31 mouse cellular contexts compared by ENCODE assay signal in the genomic region with DNA sequence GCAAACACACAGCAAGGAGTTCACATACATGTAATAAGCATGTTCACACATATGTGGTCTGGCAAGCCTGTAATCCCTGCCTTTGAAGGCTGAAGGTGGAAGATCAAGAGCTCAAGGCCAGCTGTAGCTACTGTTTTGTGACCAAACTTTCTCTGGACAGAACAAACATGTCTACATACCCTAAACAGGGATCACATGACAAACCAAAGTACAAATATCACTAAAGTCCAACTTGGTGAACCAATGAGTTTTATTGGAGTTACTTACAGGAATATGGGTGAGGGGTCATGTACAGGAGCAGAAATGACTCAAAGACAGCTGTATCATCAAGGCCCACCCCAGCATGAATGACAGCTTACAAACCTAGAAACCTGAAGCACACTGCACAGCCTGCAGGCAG. TPM values are rescaled to one million over a fixed set of nuclear protein-coding genes. Genes with fewer than 3 reads are reported as not detected.
A peak's percentile ranks its signal among the peaks of the same experiment; 100 is the strongest.
DNase-seq lines count a peak whose midpoint lies in the region; ATAC-seq and TF ChIP-seq lines count a peak whose summit lies in the region.
"Had no signal": no experiment of that assay in that cellular context is flagged by ENCODE, and none has a peak within 500 bp of the region (broad histone marks: within the 10 kb centered on the region; RNA-seq: fewer than 3 reads in every experiment).

No protein-coding gene starts in this region.

- TF ChIP-seq POLR2A in liver, adult 2 months (IDR thresholded peaks at IDR 0.05; ENCODE audit: extremely low read depth, insufficient read depth, low read length) = no peak
- no peak for TF ChIP-seq POLR2A in bone marrow macrophage, adult 2 months (IDR thresholded peaks at IDR 0.05; ENCODE audit: borderline replicate concordance, low read depth, low read length)

- TF ChIP-seq CTCF in liver, adult 2 months (IDR thresholded peaks at IDR 0.05; ENCODE audit: low read depth, low read length) = no peak
- TF ChIP-seq CTCF in bone marrow macrophage, adult 2 months (IDR thresholded peaks at IDR 0.05; ENCODE audit: low read depth, low read length) = no peak

- H3K36me3 ChIP-seq in liver, adult 2 months (ENCODE audit: control insufficient read depth, insufficient read depth, low read length) = no peaks in the 10 kb centered on the region
- H3K36me3 ChIP-seq in liver, embryonic 11.5 days (ENCODE audit: control insufficient read depth, insufficient read depth, low read length) = no peaks in the 10 kb centered on the region
- H3K36me3 ChIP-seq: forebrain, embryonic 10.5 days; heart, embryonic 10.5 days; heart, embryonic 13.5 days; hindbrain, embryonic 15.5 days had no signal

- peak overlapping the region; percentile 27 for H3K27ac ChIP-seq in liver, adult 2 months (replicated peaks; ENCODE audit: insufficient read depth, low read depth, low read length)
- no peak overlapping the region for H3K27ac ChIP-seq in liver, embryonic 11.5 days (ENCODE audit: low read depth, low read length)
- peak overlapping the region; percentile 65 for H3K27ac ChIP-seq in bone marrow macrophage, adult 2 months (ENCODE audit: insufficient read depth, low read depth, low read length)
- H3K27ac ChIP-seq in brown adipose tissue, adult 24 weeks (replicated peaks; ENCODE audit: low read depth, low read length) = peak overlapping the region; percentile 5; the same call in 1 of the 2 replicates
- H3K27ac ChIP-seq: forebrain, embryonic 10.5 days; forebrain, embryonic 13.5 days; heart, adult 2 months; heart, embryonic 10.5 days; heart, embryonic 13.5 days; hindbrain, embryonic 15.5 days had no signal

- peak; percentile 57 for DNase-seq in liver, adult 2 months (ENCODE audit: extremely low read depth, low read depth, low spot score)
- no peak for DNase-seq in liver, embryonic 11.5 days (ENCODE audit: low spot score)
- DNase-seq in cerebellum, adult 11-12 months = no peak
- no peak for DNase-seq in embryo, embryonic 9.5 days (ENCODE audit: extremely low spot score)
- DNase-seq: adrenal gland, adult 8-10 months; adrenal gland, postnatal 25 days; cerebellum, adult 11 months; cerebellum, adult 8-10 months; cerebellum, postnatal 10 days; cerebellum, postnatal 36 days; embryo, embryonic 11 days; gastrocnemius, postnatal 10 days; gastrocnemius, postnatal 36 days; heart, adult 2 months; heart, postnatal 14 days; heart, postnatal 4 days had no signal

- no peaks in the 10 kb centered on the region for H3K27me3 ChIP-seq in liver, adult 2 months (ENCODE audit: control insufficient read depth, insufficient read depth, low read length)
- no peaks in the 10 kb centered on the region for H3K27me3 ChIP-seq in liver, embryonic 11.5 days (replicated peaks; ENCODE audit: control insufficient read depth, insufficient read depth, low read length)
- H3K27me3 ChIP-seq: forebrain, embryonic 13.5 days; heart, embryonic 13.5 days; hindbrain, embryonic 15.5 days had no signal

- ATAC-seq in liver, embryonic 11.5 days (replicated peaks; ENCODE audit: low FRiP score) = no peak
- ATAC-seq: activated CD4-positive, CD25-positive, alpha-beta regulatory T cell, adult 4 months; CD4-positive, CD25-positive, alpha-beta regulatory T cell, adult 4 months; forebrain, embryonic 13.5 days; forebrain, embryonic 16.5 days had no signal

- H3K4me3 ChIP-seq in liver, adult 2 months (ENCODE audit: insufficient read depth, low read depth, low read length) = no peak overlapping the region
- H3K4me3 ChIP-seq in liver, embryonic 11.5 days (ENCODE audit: low read depth, low read length) = no peak overlapping the region
- H3K4me3 ChIP-seq in bone marrow macrophage, adult 2 months (ENCODE audit: insufficient read depth, low read length) = no peak overlapping the region
- H3K4me3 ChIP-seq in brown adipose tissue, adult 24 weeks (ENCODE audit: insufficient read depth, low read depth, low read length) = no peak overlapping the region
- H3K4me3 ChIP-seq: forebrain, embryonic 10.5 days; forebrain, embryonic 13.5 days; heart, adult 2 months; heart, embryonic 10.5 days; heart, embryonic 13.5 days; hindbrain, embryonic 15.5 days had no signal

- H3K9me3 ChIP-seq in liver, embryonic 11.5 days (ENCODE audit: control insufficient read depth, low read length) = no peaks in the 10 kb centered on the region
- H3K9me3 ChIP-seq: forebrain, embryonic 10.5 days; forebrain, embryonic 13.5 days; heart, embryonic 10.5 days; heart, embryonic 13.5 days; hindbrain, embryonic 15.5 days had no signal

- no peak overlapping the region for H3K4me2 ChIP-seq in liver, embryonic 11.5 days
- H3K4me2 ChIP-seq: forebrain, embryonic 13.5 days; heart, embryonic 13.5 days; hindbrain, embryonic 15.5 days had no signal

- H3K4me1 ChIP-seq in liver, adult 2 months (ENCODE audit: control insufficient read depth, insufficient read depth, low read length) = peaks cover 2% of the 10 kb centered on the region; the same call in 1 of the 2 replicates
- H3K4me1 ChIP-seq in liver, embryonic 11.5 days (replicated peaks; ENCODE audit: control insufficient read depth, insufficient read depth, low read length) = no peaks in the 10 kb centered on the region
- peaks cover 6% of the 10 kb centered on the region; the same call in 1 of the 2 replicates for H3K4me1 ChIP-seq in bone marrow macrophage, adult 2 months (ENCODE audit: control insufficient read depth, insufficient read depth, low read length)
- no peaks in the 10 kb centered on the region for H3K4me1 ChIP-seq in brown adipose tissue, adult 24 weeks (ENCODE audit: control insufficient read depth, insufficient read depth, insufficient read length, low read length)
- H3K4me1 ChIP-seq: heart, embryonic 10.5 days; heart, embryonic 13.5 days; hindbrain, embryonic 15.5 days had no signal

- H3K9ac ChIP-seq in liver, adult 2 months (ENCODE audit: low read depth, low read length) = no peak overlapping the region
- H3K9ac ChIP-seq in liver, embryonic 11.5 days (ENCODE audit: low read depth, low read length) = no peak overlapping the region
- H3K9ac ChIP-seq: forebrain, embryonic 13.5 days; heart, embryonic 13.5 days; hindbrain, embryonic 15.5 days had no signal

- H3K79me2 ChIP-seq in liver, adult 2 months (ENCODE audit: control insufficient read depth, insufficient read depth, low read length) = no peaks in the 10 kb centered on the region

RNA-seq across cellular contexts. Expression of a gene that starts 56.6 kb away (rescaled TPM):
- total RNA-seq in liver, adult 2 months (2014; rRNA removed) = 0.07 and 0.09 TPM in 2 replicates
- polyA plus RNA-seq in liver, adult 2 months (2012; rRNA removed) = 0.04 TPM in 1 of 2 replicates, not detected in the other
- 0.08 TPM in 1 of 2 replicates, not detected in the other for polyA plus RNA-seq in liver, embryonic 11.5 days (2014; fragmentation: Nextera tagmentation; extraction: Ambion mirVana)
- polyA plus RNA-seq in bone marrow macrophage, adult 2 months (2012; ENCODE audit: insufficient read depth, insufficient read length, missing spikeins) = 0.38 and 0.55 TPM in 2 replicates
- not detected in 2 replicates for polyA plus RNA-seq in brown adipose tissue, adult 24 weeks (2012; ENCODE audit: insufficient read depth, insufficient read length, missing spikeins)
- total RNA-seq: adrenal gland, adult 8-10 months; adrenal gland, postnatal 25 days; gastrocnemius, adult 18-20 months; gastrocnemius, postnatal 10 days; gastrocnemius, postnatal 36 days; heart, postnatal 14 days; heart, postnatal 4 days; MEL had no signal
- polyA plus RNA-seq: activated CD4-positive, CD25-positive, alpha-beta regulatory T cell, adult 4 months; CD4-positive, CD25-positive, alpha-beta regulatory T cell, adult 4 months; embryonic facial prominence, embryonic 11.5 days; embryonic facial prominence, embryonic 14.5 days; forebrain, embryonic 10.5 days; forebrain, embryonic 13.5 days; forebrain, embryonic 16.5 days; heart, embryonic 10.5 days; hindbrain, embryonic 11.5 days; hindbrain, embryonic 15.5 days had no signal
